12 mouse cellular contexts compared by ENCODE assay signal in the genomic region with DNA sequence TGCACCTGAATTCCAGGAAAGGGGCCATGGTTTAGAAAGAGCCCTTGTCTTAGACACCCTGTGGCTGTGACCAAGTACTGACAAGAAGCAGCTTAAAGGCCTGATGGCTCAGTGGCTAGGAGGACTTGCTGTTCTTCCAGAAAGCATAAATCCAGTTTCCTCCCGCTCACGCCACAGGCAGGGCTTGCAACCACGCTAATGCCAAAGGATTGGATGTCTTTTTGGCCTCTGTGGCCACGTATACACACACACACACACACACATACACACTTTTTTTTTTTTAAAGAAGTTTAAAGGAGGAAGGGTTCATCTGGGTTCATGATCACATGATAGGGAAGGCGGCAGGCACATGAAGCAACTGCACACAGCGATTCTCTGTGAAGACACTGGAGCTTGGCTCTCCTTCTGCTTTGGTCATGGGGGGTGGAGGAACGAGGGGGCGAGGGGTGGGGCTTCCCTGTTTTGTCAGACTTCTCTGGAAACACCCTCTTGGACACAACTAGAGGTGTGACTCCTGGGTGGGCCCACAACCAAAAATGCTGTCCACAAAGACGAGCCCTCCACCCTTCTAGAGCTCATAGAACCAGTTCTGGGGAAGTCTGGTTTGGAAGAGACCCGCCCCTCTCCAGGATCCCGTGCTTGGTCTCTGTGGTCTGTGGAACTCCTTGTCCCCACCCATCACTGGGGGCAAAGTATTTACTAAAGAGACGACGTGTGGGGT. TPM values are rescaled to one million over a fixed set of nuclear protein-coding genes. Genes with fewer than 3 reads are reported as not detected.
DNase-seq lines count a peak whose midpoint lies in the region; ATAC-seq and TF ChIP-seq lines count a peak whose summit lies in the region.
"Had no signal": no experiment of that assay in that cellular context is flagged by ENCODE, and none has a peak within 500 bp of the region (broad histone marks: within the 10 kb centered on the region; RNA-seq: fewer than 3 reads in every experiment).

No protein-coding gene starts in this region.

- H3K27ac ChIP-seq in heart, embryonic 15.5 days, result peak overlapping the region; percentile 43
- no peak overlapping the region for H3K27ac ChIP-seq in forebrain, postnatal 0 days (ENCODE audit: low read depth, low read length)
- H3K27ac ChIP-seq: forebrain, embryonic 13.5 days had no signal

- no peak for ATAC-seq in heart, embryonic 15.5 days (replicated peaks; ENCODE audit: insufficient number of reproducible peaks, insufficient read depth, low FRiP score, low read depth)
- no peak for ATAC-seq in forebrain, postnatal 0 days
- ATAC-seq: forebrain, embryonic 13.5 days had no signal

- no peak overlapping the region for H3K4me3 ChIP-seq in heart, embryonic 15.5 days
- H3K4me3 ChIP-seq in forebrain, postnatal 0 days (ENCODE audit: low read depth, low read length), result no peak overlapping the region
- H3K4me3 ChIP-seq: forebrain, embryonic 13.5 days had no signal

- TF ChIP-seq CTCF in forebrain, postnatal 0 days (IDR thresholded peaks at IDR 0.05; ENCODE audit: low read depth), result no peak

- no peak overlapping the region for H3K4me2 ChIP-seq in heart, embryonic 15.5 days
- no peak overlapping the region for H3K4me2 ChIP-seq in forebrain, postnatal 0 days (ENCODE audit: low read depth)
- H3K4me2 ChIP-seq: forebrain, embryonic 13.5 days had no signal

- no peaks in the 10 kb centered on the region for H3K27me3 ChIP-seq in heart, embryonic 15.5 days
- no peaks in the 10 kb centered on the region for H3K27me3 ChIP-seq in forebrain, postnatal 0 days (ENCODE audit: insufficient read depth, low read length)
- H3K27me3 ChIP-seq: forebrain, embryonic 13.5 days had no signal

- 72% methylated on average over 13 of the region's 13 CpGs for WGBS in heart, embryonic 15.5 days
- WGBS in forebrain, postnatal 0 days, result 78% methylated on average over 13 of the region's 13 CpGs

- peaks cover 42% of the 10 kb centered on the region for H3K4me1 ChIP-seq in heart, embryonic 15.5 days (replicated peaks)
- no peaks in the 10 kb centered on the region for H3K4me1 ChIP-seq in forebrain, postnatal 0 days (ENCODE audit: insufficient read depth)

- H3K9me3 ChIP-seq in heart, embryonic 15.5 days (replicated peaks), result no peaks in the 10 kb centered on the region
- no peaks in the 10 kb centered on the region for H3K9me3 ChIP-seq in forebrain, postnatal 0 days (ENCODE audit: low read length)
- H3K9me3 ChIP-seq: forebrain, embryonic 13.5 days had no signal

- no peak overlapping the region for H3K9ac ChIP-seq in heart, embryonic 15.5 days
- H3K9ac ChIP-seq in forebrain, postnatal 0 days, result no peak overlapping the region
- H3K9ac ChIP-seq: forebrain, embryonic 13.5 days had no signal

- DNase-seq in heart, adult 8-10 months (ENCODE audit: low spot score), result no peak
- peak; percentile 67 for DNase-seq in urinary bladder, postnatal 14 days (ENCODE audit: low spot score)
- no peak for DNase-seq in urinary bladder, adult 2 months (ENCODE audit: low spot score)
- DNase-seq in gastrocnemius, postnatal 25 days, result peak; percentile 70
- no peak for DNase-seq in forebrain, postnatal 0 days
- no peak for DNase-seq in cerebellum, adult 9-10 months
- DNase-seq in kidney, adult 9 months, result no peak
- DNase-seq: embryo, embryonic 11 days; kidney, adult 18-20 months; thymus, postnatal 4 days had no signal

- H3K36me3 ChIP-seq in heart, embryonic 15.5 days, result no peaks in the 10 kb centered on the region
- H3K36me3 ChIP-seq in forebrain, postnatal 0 days (ENCODE audit: insufficient read depth), result peaks cover 5% of the 10 kb centered on the region; the same call in 1 of the 2 replicates

RNA-seq across cellular contexts. Expression of a gene that starts 26.5 kb away (rescaled TPM):
- polyA plus RNA-seq in heart, embryonic 15.5 days (2015; fragmentation: Nextera tagmentation; extraction: Ambion mirVana), result 42.1 and 48.8 TPM in 2 replicates
- 10 to 100 TPM; 61.1 to 74.3 (median 69.2) TPM for total RNA-seq in heart, adult 8-10 months (2022)
- 65.1 and 67.2 TPM in 2 replicates for polyA plus RNA-seq in urinary bladder, adult 2 months (2012; rRNA removed)
- 10 to 100 TPM; 40.7 to 45.1 TPM for total RNA-seq in gastrocnemius, postnatal 25 days (2021)
- 81.3 and 82.9 TPM in 2 replicates for total RNA-seq in forebrain, postnatal 0 days (2014; rRNA removed)
- polyA plus RNA-seq in forebrain, postnatal 0 days (2015; fragmentation: Nextera tagmentation; extraction: Ambion mirVana), result 62.1 and 65.1 TPM in 2 replicates

Comparison
In these comparisons a context has a peak if more than half of its experiments do, and no peak if none do; other contexts are left out.
1. DNase-seq: peak in urinary bladder, postnatal 14 days (single experiment) and gastrocnemius, postnatal 25 days (single experiment); none in heart, adult 8-10 months (single experiment), urinary bladder, adult 2 months (single experiment), forebrain, postnatal 0 days (single experiment), cerebellum, adult 9-10 months (single experiment) and kidney, adult 9 months (single experiment).